Mouse (Mus musculus) limb, embryonic 11.5 days (tissue): ENCODE data around the gene Htra3. TPM values are rescaled to one million over a fixed set of nuclear protein-coding genes. Genes with fewer than 3 reads are reported as not detected.
A peak's percentile ranks its signal among the peaks of the same experiment; 100 is the strongest.

ENCODE experiments used
- ATAC-seq: fragments of 200-750 bp; cut with Nextera tagmentation; 2 replicates; pipeline ENCODE4 v1.8.0; 2017; ENCODE audit warnings: low read depth; ENCODE audit not compliant: insufficient number of reproducible peaks, low FRiP score, low TSS enrichment
- DNase-seq: peaks from one replicate; pipeline ENCODE4 v3.0.0-alpha.2; 2015; ENCODE audit warnings: low spot score
- H3K27ac ChIP-seq: fragments of 300-500 bp; sonication (generic); replicated peaks from 2 replicates; pipeline ENCODE4 v1.5.1; 2014; ENCODE audit warnings: low read depth, mild to moderate bottlenecking, low read length
- H3K27me3 ChIP-seq: fragments of 300-500 bp; sonication (generic); 2 replicates; pipeline ENCODE4 v1.6.1; 2014; ENCODE audit warnings: mild to moderate bottlenecking, low read length, mixed read lengths; ENCODE audit not compliant: control insufficient read depth, insufficient read depth
- H3K36me3 ChIP-seq: fragments of 300-500 bp; sonication (generic); 2 replicates; pipeline ENCODE4 v1.6.1; 2014; ENCODE audit warnings: mild to moderate bottlenecking, low read length, moderate library complexity, mixed read lengths; ENCODE audit not compliant: control insufficient read depth, insufficient read depth
- H3K4me1 ChIP-seq: fragments of 300-500 bp; sonication (generic); 2 replicates; pipeline ENCODE4 v1.6.1; 2014; ENCODE audit warnings: low read length, mixed read lengths; ENCODE audit not compliant: control insufficient read depth, insufficient read depth
- H3K4me2 ChIP-seq: fragments of 300-500 bp; sonication (generic); 2 replicates; pipeline ENCODE4 v1.6.1; 2014; ENCODE audit warnings: low read depth, mild to moderate bottlenecking, moderate library complexity; ENCODE audit not compliant: severe bottlenecking
- H3K4me3 ChIP-seq: fragments of 300-500 bp; sonication (generic); 2 replicates; pipeline ENCODE4 v1.5.1; 2014; ENCODE audit warnings: low read depth, low read length
- H3K9ac ChIP-seq: fragments of 300-500 bp; sonication (generic); 2 replicates; pipeline ENCODE4 v1.6.1; 2014; ENCODE audit warnings: mild to moderate bottlenecking, low read length
- H3K9me3 ChIP-seq: fragments of 300-500 bp; sonication (generic); 2 replicates; pipeline ENCODE4 v1.6.1; 2016; ENCODE audit warnings: low read length; ENCODE audit not compliant: control insufficient read depth
- WGBS: fragments of 180-500 bp; shearing (Covaris S2); extraction: QIAGEN DNeasy Blood & Tissue Kit; methylation state at CpG from one replicate; pipeline ENCODE4 v1.1.7; 2014; 5-methylcytosine and 5-hydroxymethylcytosine counted together
- polyA plus RNA-seq: library from polyadenylated mRNA; unstranded; fragments of >200 nt; fragmentation: Nextera tagmentation; extraction: Ambion mirVana; gene quantifications from 2 replicates; pipeline ENCODE4 v1.2.1, GENCODE M21; 2014

The Htra3 gene
- polyA plus RNA-seq, 1 experiment from 2014 or later: 1.6 TPM

GRCm38 (mm10) chr5:35631224-35631623 is 48.4 kb downstream of the Htra3 start:
- Histone ChIP-seq H3K27me3 (no peaks in the 10 kb centered on the region), H3K36me3 (no peaks in the 10 kb centered on the region), H3K27ac (no peak overlapping the region), H3K9me3 (no peaks in the 10 kb centered on the region), H3K4me1 (no peaks in the 10 kb centered on the region), H3K4me2 (no peak overlapping the region), H3K9ac (no peak overlapping the region), H3K4me3 (no peak overlapping the region)
- 86% methylated on average over 3 of the region's 3 CpGs for WGBS
- ATAC-seq (no peak), DNase-seq (no peak)

- no peak overlapping the region for H3K9ac ChIP-seq
- no peak overlapping the region for H3K4me2 ChIP-seq
- DNase-seq: no peak
- ATAC-seq: no peak
- 89% methylated on average over 1 of the region's 1 CpGs for WGBS
- H3K27ac ChIP-seq: no peak overlapping the region
- H3K36me3 ChIP-seq: no peaks in the 10 kb centered on the region
- H3K9me3 ChIP-seq: no peaks in the 10 kb centered on the region
- H3K4me1 ChIP-seq: no peaks in the 10 kb centered on the region
- H3K27me3 ChIP-seq: no peaks in the 10 kb centered on the region
- no peak overlapping the region for H3K4me3 ChIP-seq
These were observed 48.9 kb downstream of the Htra3 start for GRCm38 (mm10) chr5:35630706-35631105.

GRCm38 (mm10) chr5:35629333-35629732 is 50.2 kb downstream of the Htra3 start:
- Histone ChIP-seq H3K9me3 (no peaks in the 10 kb centered on the region), H3K4me1 (no peaks in the 10 kb centered on the region), H3K36me3 (no peaks in the 10 kb centered on the region), H3K27ac (no peak overlapping the region), H3K4me2 (no peak overlapping the region), H3K9ac (no peak overlapping the region), H3K27me3 (no peaks in the 10 kb centered on the region), H3K4me3 (no peak overlapping the region)
- no peak for DNase-seq
- no peak for ATAC-seq

- H3K4me1 ChIP-seq: no peaks in the 10 kb centered on the region
- no peak overlapping the region for H3K9ac ChIP-seq
- 54% methylated on average over 1 of the region's 1 CpGs for WGBS
- no peak for ATAC-seq
- H3K27ac ChIP-seq: no peak overlapping the region
- no peak for DNase-seq
- no peaks in the 10 kb centered on the region for H3K9me3 ChIP-seq
- no peaks in the 10 kb centered on the region for H3K36me3 ChIP-seq
- no peaks in the 10 kb centered on the region for H3K27me3 ChIP-seq
- H3K4me2 ChIP-seq: no peak overlapping the region
- no peak overlapping the region for H3K4me3 ChIP-seq
These were observed 50.9 kb downstream of the Htra3 start for GRCm38 (mm10) chr5:35628685-35629084.

GRCm38 (mm10) chr5:35627307-35627840 is 52.2 kb downstream of the Htra3 start:
- Histone ChIP-seq H3K27ac (no peak overlapping the region), H3K4me3 (no peak overlapping the region), H3K36me3 (no peaks in the 10 kb centered on the region), H3K9me3 (no peaks in the 10 kb centered on the region), H3K4me2 (no peak overlapping the region), H3K27me3 (no peaks in the 10 kb centered on the region), H3K9ac (no peak overlapping the region), H3K4me1 (no peaks in the 10 kb centered on the region)
- ATAC-seq: no peak
- no peak for DNase-seq
- WGBS: 66% methylated on average over 7 of the region's 7 CpGs

- Histone ChIP-seq H3K36me3 (no peaks in the 10 kb centered on the region), H3K9me3 (no peaks in the 10 kb centered on the region), H3K9ac (no peak overlapping the region), H3K4me1 (no peaks in the 10 kb centered on the region), H3K27ac (no peak overlapping the region), H3K27me3 (no peaks in the 10 kb centered on the region), H3K4me2 (no peak overlapping the region), H3K4me3 (no peak overlapping the region)
- 85% methylated on average over 2 of the region's 2 CpGs for WGBS
- ATAC-seq: no peak
- no peak for DNase-seq
These were observed 53.2 kb downstream of the Htra3 start for GRCm38 (mm10) chr5:35626408-35626807.

GRCm38 (mm10) chr5:35624751-35625239 is 54.8 kb downstream of the Htra3 start:
- Histone ChIP-seq H3K27me3 (no peaks in the 10 kb centered on the region), H3K36me3 (no peaks in the 10 kb centered on the region), H3K4me1 (no peaks in the 10 kb centered on the region), H3K9me3 (no peaks in the 10 kb centered on the region), H3K4me2 (no peak overlapping the region), H3K4me3 (no peak overlapping the region), H3K9ac (no peak overlapping the region), H3K27ac (no peak overlapping the region)
- no peak for ATAC-seq
- 55% methylated on average over 4 of the region's 4 CpGs for WGBS
- DNase-seq: no peak

GRCm38 (mm10) chr5:35623831-35624230 is 55.8 kb downstream of the Htra3 start:
- ATAC-seq: no peak
- no peak overlapping the region for H3K27ac ChIP-seq

GRCm38 (mm10) chr5:35621114-35621513 is 58.5 kb downstream of the Htra3 start:
- Histone ChIP-seq H3K4me1 (0 out of 2 replicates have a peak, but pooled peaks cover 2% of the 10 kb centered on the region), H3K36me3 (no peaks in the 10 kb centered on the region), H3K4me2 (no peak overlapping the region), H3K27me3 (no peaks in the 10 kb centered on the region), H3K4me3 (no peak overlapping the region), H3K27ac (no peak overlapping the region), H3K9ac (no peak overlapping the region), H3K9me3 (no peaks in the 10 kb centered on the region)
- peak; percentile 24 for DNase-seq
- no peak for ATAC-seq
- WGBS: 46% methylated on average over 4 of the region's 4 CpGs

More at GRCm38 (mm10) chr5:35623831-35624230, 55.8 kb downstream of the Htra3 start:
- Histone ChIP-seq H3K4me1 (no peaks in the 10 kb centered on the region), H3K27me3 (no peaks in the 10 kb centered on the region), H3K4me3 (no peak overlapping the region), H3K9me3 (no peaks in the 10 kb centered on the region), H3K36me3 (no peaks in the 10 kb centered on the region), H3K9ac (no peak overlapping the region), H3K4me2 (no peak overlapping the region)
- no peak for DNase-seq
